Mouse (Mus musculus): Measurements from ENCODE around the gene Ccdc183. TPM values are rescaled to one million over a fixed set of nuclear protein-coding genes. Genes with fewer than 3 reads are reported as not detected.

The Ccdc183 gene
- 0.23 and 0.37 TPM in 2 replicates for polyA plus RNA-seq (2015; fragmentation: Nextera tagmentation; extraction: Ambion mirVana)

DNA sequence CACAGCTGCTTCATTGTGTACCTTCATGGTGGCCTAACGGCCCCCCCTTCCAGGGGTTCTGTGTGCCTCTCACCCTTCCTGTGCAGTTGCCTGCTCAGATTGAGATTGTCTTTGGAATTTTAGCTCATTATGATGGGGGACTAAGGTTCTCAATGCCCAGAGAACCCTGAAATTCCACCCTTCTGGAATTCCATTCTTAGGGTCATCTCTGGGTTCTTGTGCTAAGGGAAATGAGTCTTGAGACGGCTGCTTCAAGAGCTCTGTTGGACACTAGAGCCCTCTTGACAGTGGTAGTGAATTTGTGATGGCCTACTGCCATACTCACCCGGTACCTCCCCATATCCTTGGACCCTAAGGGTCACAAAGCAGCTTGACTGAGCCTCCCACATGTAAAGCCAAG is at the start of gene Ccdc183:
Gene Ccdc183 (minus strand): TSS at position 101 of the 400 bp plus-strand sequence.

DNA sequence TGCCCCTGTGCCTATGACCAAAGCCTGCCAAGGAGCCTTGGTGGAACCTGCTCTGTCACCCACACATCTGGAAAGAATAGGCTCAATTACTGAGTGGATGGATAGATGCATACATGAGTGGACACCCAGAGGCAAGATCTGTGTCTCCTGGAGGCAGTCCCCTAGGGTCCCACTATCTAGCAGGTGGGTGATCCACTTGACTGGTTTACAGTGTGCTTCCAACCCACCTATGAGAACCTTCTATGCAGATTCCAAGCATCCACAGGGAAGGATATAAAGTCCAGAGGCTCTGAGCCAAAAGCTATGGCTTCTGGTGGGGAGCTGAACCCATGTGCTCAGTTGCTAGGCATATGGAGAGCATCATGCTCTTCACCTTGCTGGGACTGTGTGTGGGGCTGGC is 40.2 kb upstream of the Ccdc183 start, which contains the start of gene Lcn5:
Gene Lcn5 (plus strand): TSS at position 301 of the 400 bp plus-strand sequence.

DNA sequence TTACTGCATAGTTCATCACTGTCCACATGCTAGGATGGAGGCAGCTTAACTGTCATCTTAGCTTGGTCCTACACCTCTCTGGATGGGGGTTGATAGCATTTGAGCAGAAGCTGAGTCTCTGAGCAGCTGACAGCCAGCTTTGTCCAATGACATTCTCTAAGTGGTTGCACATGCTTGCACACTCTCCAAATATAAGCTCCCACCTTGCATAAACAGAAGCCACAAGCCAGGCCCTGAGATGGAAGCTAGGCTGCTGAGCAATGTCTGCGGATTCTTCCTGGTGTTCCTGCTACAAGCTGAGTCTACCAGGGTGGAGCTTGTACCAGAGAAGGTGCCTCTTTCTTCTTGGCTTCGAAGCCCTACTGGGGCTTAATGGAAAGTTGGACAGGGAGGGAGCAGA is 35.4 kb upstream of the Ccdc183 start, which contains the start of gene Lcn8:
Gene Lcn8 (plus strand): TSS at position 219 of the 400 bp plus-strand sequence.

DNA sequence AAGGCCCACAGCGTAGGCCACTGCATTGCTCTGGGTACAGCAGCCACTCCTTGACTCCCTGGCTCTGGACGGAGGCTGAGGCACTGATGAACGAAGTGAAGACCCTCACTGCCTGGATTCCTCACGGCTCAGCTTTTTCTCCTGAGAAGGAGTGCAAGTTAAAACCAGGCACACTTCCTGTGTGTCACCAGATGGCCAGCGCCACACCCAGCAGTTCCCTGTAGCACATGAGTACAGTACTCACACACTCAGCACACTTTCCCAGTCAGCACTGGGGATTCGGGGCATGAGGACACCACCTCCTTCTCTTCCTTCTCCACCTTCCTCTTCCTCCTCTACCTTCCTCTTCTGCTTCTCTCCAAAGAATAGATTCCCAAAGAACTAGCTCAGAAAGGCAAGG is 10.3 kb upstream of the Ccdc183 start, which contains the start of gene Fcna:
Gene Fcna (minus strand): TSS at position 220 of the 400 bp plus-strand sequence.

DNA sequence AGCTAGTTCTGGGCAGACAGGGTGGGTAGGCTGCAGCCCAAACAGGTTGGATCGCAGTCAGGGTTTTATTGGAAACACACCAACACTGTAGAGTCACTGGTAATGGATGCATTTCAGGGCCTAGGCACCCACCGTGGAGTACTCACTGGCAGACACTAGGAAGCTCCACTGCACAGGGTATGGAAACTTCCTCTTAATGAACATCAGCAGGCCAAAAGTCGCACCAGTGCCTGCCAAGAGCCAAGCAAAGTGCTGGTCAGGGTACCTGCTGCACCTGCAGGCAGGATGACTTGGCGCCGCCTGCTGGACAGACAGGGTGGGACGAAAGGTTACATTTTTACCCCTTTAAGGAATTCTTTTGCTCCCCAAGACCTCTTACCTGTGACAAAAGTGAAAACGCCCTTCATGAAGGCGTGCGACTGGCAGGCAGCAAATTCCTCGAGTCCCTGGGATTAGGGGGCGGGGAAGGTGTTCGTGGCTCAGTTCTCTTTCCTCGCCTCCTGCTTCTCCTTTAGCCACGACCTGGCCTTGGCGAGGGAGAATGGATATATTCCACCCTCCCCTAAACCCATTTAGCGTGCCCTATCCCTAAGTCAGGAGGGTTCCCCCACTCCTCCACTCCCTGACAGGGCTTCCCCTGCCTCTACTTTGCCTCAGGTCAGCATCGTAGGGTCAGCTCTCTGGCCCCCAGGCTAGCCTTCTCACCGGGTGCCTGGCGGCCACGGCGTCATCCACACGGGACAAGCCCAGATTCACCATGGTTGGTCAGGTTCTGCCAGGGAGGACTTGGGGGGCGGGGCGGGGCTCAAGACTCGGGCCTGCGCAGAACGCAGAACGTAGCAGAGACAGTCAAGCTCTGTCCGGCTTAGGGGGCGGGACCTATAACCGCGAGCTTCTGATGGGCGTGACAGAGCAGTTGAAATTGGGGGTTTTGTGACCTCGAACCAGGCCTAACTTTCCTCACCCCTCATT is 4.0 kb upstream of the Ccdc183 start, which contains the start of gene Tmem141:
Gene Tmem141 (minus strand): TSS at position 777 of the 972 bp plus-strand sequence.

DNA sequence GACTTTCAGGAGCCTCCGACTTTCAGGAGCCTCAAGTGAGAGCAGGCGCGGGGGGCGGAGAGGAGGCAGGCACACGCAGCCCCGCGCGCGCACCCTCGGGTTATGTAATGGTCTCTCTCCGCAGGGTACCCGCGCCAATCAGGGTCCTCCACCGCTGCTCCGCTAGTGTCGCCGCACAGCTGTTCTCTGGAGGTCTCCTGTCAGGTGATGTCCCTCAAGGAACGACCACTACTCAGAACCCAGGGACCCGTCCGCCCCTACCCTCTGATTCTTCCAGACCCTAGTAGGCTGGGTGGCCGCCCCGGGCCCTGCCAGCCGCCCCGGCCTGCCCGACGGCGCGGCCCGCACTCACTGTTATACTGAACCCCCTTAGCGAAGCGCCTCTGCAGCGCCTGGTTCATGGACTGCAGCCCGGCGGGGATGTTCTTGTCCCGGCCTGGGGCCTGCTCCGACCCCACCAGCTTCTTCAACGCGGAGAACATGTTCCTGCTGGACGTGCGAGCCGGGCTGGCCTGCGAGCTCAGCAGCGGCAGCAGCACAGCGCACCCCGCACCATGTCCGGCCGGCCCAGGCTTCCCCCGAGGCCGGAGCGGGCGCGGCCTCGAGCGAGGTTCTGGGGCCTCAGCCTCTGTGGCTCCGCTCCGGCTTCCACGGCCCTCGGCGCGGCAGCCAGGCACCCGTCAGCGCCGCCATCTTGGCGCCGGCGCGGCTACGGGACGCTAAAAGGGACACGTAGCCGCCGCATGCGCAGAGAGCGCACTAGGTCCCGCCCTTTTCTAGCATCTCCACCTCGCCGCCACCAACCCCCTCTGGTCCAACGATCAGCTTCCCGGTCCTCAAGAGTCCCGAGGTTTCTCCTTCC is 9.5 kb downstream of the Ccdc183 start, which contains the start of gene Rabl6:
Gene Rabl6 (minus strand): TSS at position 761 of the 862 bp plus-strand sequence.

DNA sequence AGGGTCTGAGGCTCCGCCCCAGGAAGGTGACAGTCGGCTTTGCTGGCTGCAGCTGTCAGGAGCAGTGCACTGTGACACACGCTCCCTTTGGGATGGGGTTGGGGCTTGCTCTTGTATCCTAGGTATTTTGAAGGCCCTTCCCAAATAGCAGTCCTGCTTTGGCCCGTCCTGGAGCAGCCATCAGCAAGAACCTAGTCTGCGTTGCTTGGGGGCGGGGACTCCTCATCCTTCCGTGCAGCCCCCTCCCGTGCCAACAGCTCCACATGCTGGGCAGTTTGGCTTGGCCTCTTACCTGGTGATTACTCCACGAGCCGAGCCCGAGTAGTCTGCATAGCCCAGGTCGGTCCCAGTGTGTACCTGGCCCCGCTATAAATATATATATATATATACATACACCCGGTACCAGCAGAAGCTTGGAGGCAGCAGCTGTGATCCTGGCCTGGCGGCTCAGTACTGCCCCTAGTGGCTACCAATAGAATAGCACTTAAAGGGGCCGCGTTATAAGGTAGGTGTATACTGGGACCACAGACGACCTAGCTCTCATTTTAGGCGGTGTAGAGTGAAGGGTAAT is 36.1 kb downstream of the Ccdc183 start, which contains the start of gene Ajm1:
Gene Ajm1 (minus strand): TSS at position 464 of the 571 bp plus-strand sequence.

DNA sequence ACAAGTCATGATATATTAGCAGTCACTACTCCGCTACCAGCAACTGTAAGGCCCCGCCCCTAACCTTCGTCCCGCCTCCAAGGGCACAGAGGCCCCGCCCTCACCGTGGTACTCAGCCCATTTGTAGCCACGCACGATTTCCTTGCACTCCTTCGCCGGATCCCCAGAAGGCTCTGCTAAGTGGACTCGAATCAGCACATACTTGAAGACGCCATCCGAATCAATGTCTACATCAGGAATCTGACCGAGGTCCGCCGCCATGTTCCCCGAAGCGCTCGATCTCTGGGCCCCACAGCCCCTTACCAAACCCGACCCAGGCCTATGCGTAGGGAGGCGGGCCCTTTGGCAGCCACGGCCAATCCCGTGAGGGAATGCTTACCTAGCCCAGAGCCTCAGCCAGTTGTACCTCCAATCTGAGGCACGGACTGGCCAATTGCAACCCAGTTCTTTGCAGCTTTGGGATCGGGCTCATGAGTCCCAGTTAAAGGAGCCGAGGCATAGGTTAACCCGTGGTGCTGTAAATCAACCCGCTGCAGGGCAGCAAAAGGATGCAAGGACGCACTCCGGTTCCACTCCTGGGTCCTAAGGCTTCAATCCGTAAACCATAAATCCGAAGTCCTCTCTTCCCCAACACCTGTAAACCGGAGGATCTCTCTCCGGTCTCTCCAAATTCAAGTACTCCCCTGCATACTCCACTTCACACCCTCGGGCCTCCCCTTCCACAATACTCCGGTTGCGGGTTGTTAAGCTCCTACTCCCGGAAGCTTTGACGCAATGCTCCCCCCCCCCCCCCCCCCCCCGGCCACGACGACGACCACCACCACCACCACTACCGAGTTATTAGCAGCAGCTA is 42.7 kb downstream of the Ccdc183 start, which contains the start of the genes Mamdc4 and Phpt1:
Gene Mamdc4 (minus strand): TSS at position 267 of the 853 bp plus-strand sequence.
Gene Phpt1 (minus strand): TSS at position 646 of the 853 bp plus-strand sequence.

Other genes with a start within 250 kb of the Ccdc183 start
- 5.6 and 5.9 TPM in 2 replicates for gene Sapcd2, start 245.4 kb downstream of the Ccdc183 start, polyA plus RNA-seq (2015; fragmentation: Nextera tagmentation; extraction: Ambion mirVana)
- 38.2 and 39.1 TPM in 2 replicates for gene Entpd2, start 221.8 kb downstream of the Ccdc183 start, polyA plus RNA-seq (2015; fragmentation: Nextera tagmentation; extraction: Ambion mirVana)
- gene Npdc1, start 218.3 kb downstream of the Ccdc183 start, polyA plus RNA-seq (2015; fragmentation: Nextera tagmentation; extraction: Ambion mirVana), result 58.9 and 59.9 TPM in 2 replicates
- gene Fut7, start 194.4 kb downstream of the Ccdc183 start, polyA plus RNA-seq (2015; fragmentation: Nextera tagmentation; extraction: Ambion mirVana), result 0.08 TPM in 1 of 2 replicates, not detected in the other
- gene Abca2, start 189.0 kb downstream of the Ccdc183 start, polyA plus RNA-seq (2015; fragmentation: Nextera tagmentation; extraction: Ambion mirVana), result 1.5 and 1.6 TPM in 2 replicates
- gene Clic3, start 160.8 kb downstream of the Ccdc183 start, polyA plus RNA-seq (2015; fragmentation: Nextera tagmentation; extraction: Ambion mirVana), result 10.4 and 12.0 TPM in 2 replicates
- gene Paxx, start 156.6 kb downstream of the Ccdc183 start, polyA plus RNA-seq (2015; fragmentation: Nextera tagmentation; extraction: Ambion mirVana), result 34.9 and 35.2 TPM in 2 replicates
- gene Ptgds, start 147.6 kb downstream of the Ccdc183 start, polyA plus RNA-seq (2015; fragmentation: Nextera tagmentation; extraction: Ambion mirVana), result 0.47 and 0.68 TPM in 2 replicates
- gene Lcn12, start 123.8 kb downstream of the Ccdc183 start, polyA plus RNA-seq (2015; fragmentation: Nextera tagmentation; extraction: Ambion mirVana), result not detected in 2 replicates
- 68.9 and 70.0 TPM in 2 replicates for gene Fbxw5, start 116.9 kb downstream of the Ccdc183 start, polyA plus RNA-seq (2015; fragmentation: Nextera tagmentation; extraction: Ambion mirVana)
- 1.8 and 3.6 TPM in 2 replicates for gene C8g, start 116.0 kb downstream of the Ccdc183 start, polyA plus RNA-seq (2015; fragmentation: Nextera tagmentation; extraction: Ambion mirVana)
- 15.1 and 15.8 TPM in 2 replicates for gene Traf2, start 70.7 kb downstream of the Ccdc183 start, polyA plus RNA-seq (2015; fragmentation: Nextera tagmentation; extraction: Ambion mirVana)
- 285 and 297 TPM in 2 replicates for gene Edf1, start 59.8 kb downstream of the Ccdc183 start, polyA plus RNA-seq (2015; fragmentation: Nextera tagmentation; extraction: Ambion mirVana)
- gene Mamdc4, start 42.8 kb downstream of the Ccdc183 start, polyA plus RNA-seq (2015; fragmentation: Nextera tagmentation; extraction: Ambion mirVana), result 0.19 and 1.1 TPM in 2 replicates
- gene Phpt1, start 42.5 kb downstream of the Ccdc183 start, polyA plus RNA-seq (2015; fragmentation: Nextera tagmentation; extraction: Ambion mirVana), result 78.4 and 95.7 TPM in 2 replicates
- 0.05 TPM in 1 of 2 replicates, not detected in the other for gene Ajm1, start 35.9 kb downstream of the Ccdc183 start, polyA plus RNA-seq (2015; fragmentation: Nextera tagmentation; extraction: Ambion mirVana)
- 31.5 and 33.2 TPM in 2 replicates for gene Rabl6, start 9.2 kb downstream of the Ccdc183 start, polyA plus RNA-seq (2015; fragmentation: Nextera tagmentation; extraction: Ambion mirVana)
- 61.4 and 62.3 TPM in 2 replicates for gene Tmem141, start 4.3 kb upstream of the Ccdc183 start, polyA plus RNA-seq (2015; fragmentation: Nextera tagmentation; extraction: Ambion mirVana)
- 55.5 and 333 TPM in 2 replicates for gene Fcna, start 10.4 kb upstream of the Ccdc183 start, polyA plus RNA-seq (2015; fragmentation: Nextera tagmentation; extraction: Ambion mirVana)
- 1.5 and 2.1 TPM in 2 replicates for gene Lcn8, start 35.4 kb upstream of the Ccdc183 start, polyA plus RNA-seq (2015; fragmentation: Nextera tagmentation; extraction: Ambion mirVana)
- not detected in 2 replicates for gene Lcn5, start 40.3 kb upstream of the Ccdc183 start, polyA plus RNA-seq (2015; fragmentation: Nextera tagmentation; extraction: Ambion mirVana)
- 0.34 and 0.50 TPM in 2 replicates for gene Lcn6, start 59.1 kb upstream of the Ccdc183 start, polyA plus RNA-seq (2015; fragmentation: Nextera tagmentation; extraction: Ambion mirVana)
- 0.57 and 0.71 TPM in 2 replicates for gene Lcn10, start 65.0 kb upstream of the Ccdc183 start, polyA plus RNA-seq (2015; fragmentation: Nextera tagmentation; extraction: Ambion mirVana)
- not detected in 2 replicates for gene Obp2a, start 82.4 kb upstream of the Ccdc183 start, polyA plus RNA-seq (2015; fragmentation: Nextera tagmentation; extraction: Ambion mirVana)
- gene Bmyc, start 89.1 kb upstream of the Ccdc183 start, polyA plus RNA-seq (2015; fragmentation: Nextera tagmentation; extraction: Ambion mirVana), result 61.4 and 71.3 TPM in 2 replicates
- not detected in 2 replicates for gene Obp2b, start 119.3 kb upstream of the Ccdc183 start, polyA plus RNA-seq (2015; fragmentation: Nextera tagmentation; extraction: Ambion mirVana)
- gene Lcn3, start 147.9 kb upstream of the Ccdc183 start, polyA plus RNA-seq (2015; fragmentation: Nextera tagmentation; extraction: Ambion mirVana), result not detected in 2 replicates
- not detected in 2 replicates for gene Lcn11, start 159.3 kb upstream of the Ccdc183 start, polyA plus RNA-seq (2015; fragmentation: Nextera tagmentation; extraction: Ambion mirVana)
- gene Gm13539, start 164.6 kb upstream of the Ccdc183 start, polyA plus RNA-seq (2015; fragmentation: Nextera tagmentation; extraction: Ambion mirVana), result not detected in 2 replicates
- not detected in 2 replicates for gene Glt6d1, start 198.2 kb upstream of the Ccdc183 start, polyA plus RNA-seq (2015; fragmentation: Nextera tagmentation; extraction: Ambion mirVana)
- not detected in 2 replicates for gene Lcn9, start 205.5 kb upstream of the Ccdc183 start, polyA plus RNA-seq (2015; fragmentation: Nextera tagmentation; extraction: Ambion mirVana)
- gene Sohlh1, start 229.6 kb upstream of the Ccdc183 start, polyA plus RNA-seq (2015; fragmentation: Nextera tagmentation; extraction: Ambion mirVana), result not detected in 2 replicates
- 1.5 and 2.8 TPM in 2 replicates for gene Kcnt1, start 246.1 kb upstream of the Ccdc183 start, polyA plus RNA-seq (2015; fragmentation: Nextera tagmentation; extraction: Ambion mirVana)

Data from urinary bladder, postnatal 0 days (tissue).